Mouse (Mus musculus): ENCODE measurements around the gene Gm8439. TPM values are rescaled to one million over a fixed set of nuclear protein-coding genes. Genes with fewer than 3 reads are reported as not detected.
A peak's percentile ranks its signal among the peaks of the same experiment; 100 is the strongest.

The Gm8439 gene
- total and polyA plus RNA-seq, 3 experiments, result not detected

- Histone ChIP-seq H3K27me3 (ENCODE audit: insufficient read depth, low read length) (no peaks in the 10 kb centered on the region), H3K4me3 (ENCODE audit: low read depth, low read length) (peak within 1 kb of the TSS; percentile 88), H3K36me3 (replicated peaks) (peaks cover 30% of the 10 kb centered on the region), H3K9me3 (replicated peaks) (no peaks in the 10 kb centered on the region), H3K4me1 (ENCODE audit: insufficient read depth, low read depth, low read length) (peaks cover 34% of the 10 kb centered on the region)
- TF ChIP-seq POLR2AphosphoS5 (IDR thresholded peaks at IDR 0.05; ENCODE audit: insufficient replicate concordance, low read depth, low read length) (no peak), TAL1 (conservative IDR thresholded peaks at IDR 0.05; ENCODE audit: low read depth, low read length) (no peak), GATA2 (IDR thresholded peaks at IDR 0.05; ENCODE audit: borderline replicate concordance, low read depth, low read length) (no peak), GATA1 (IDR thresholded peaks at IDR 0.05; ENCODE audit: borderline replicate concordance, low read length) (no peak), CTCF (IDR thresholded peaks at IDR 0.05; ENCODE audit: low read depth, low read length) (no peak)
- peak; percentile 78 for ATAC-seq (ENCODE audit: extremely low read depth, insufficient number of reproducible peaks, low FRiP score, poor library complexity, severe bottlenecking)
- DNase-seq (ENCODE audit: low spot score), result peak; percentile 98
Observed at GRCm38 (mm10) chr4:120569486-120570437, 18.8 kb upstream of the Gm8439 start, which contains the start of gene Ctps. Gene Ctps, minus strand, starts transcription at chr4:120570276.

GRCm38 (mm10) chr4:120570438-120571069 lies 18.0 kb upstream of the Gm8439 start:
- Histone ChIP-seq H3K4me1 (ENCODE audit: insufficient read depth, low read depth, low read length) (peaks cover 33% of the 10 kb centered on the region), H3K27me3 (ENCODE audit: insufficient read depth, low read length) (no peaks in the 10 kb centered on the region), H3K4me3 (ENCODE audit: low read depth, low read length) (peak overlapping the region; percentile 88), H3K36me3 (replicated peaks) (peaks cover 22% of the 10 kb centered on the region), H3K9me3 (replicated peaks) (no peaks in the 10 kb centered on the region)
- DNase-seq (ENCODE audit: low spot score), result no peak
- ATAC-seq (ENCODE audit: extremely low read depth, insufficient number of reproducible peaks, low FRiP score, poor library complexity, severe bottlenecking), result 0 out of 2 replicates have a peak, but pooled peaks have one; percentile 2
- no peak for TF ChIP-seq GATA1 (IDR thresholded peaks at IDR 0.05; ENCODE audit: borderline replicate concordance, low read length)
- TF ChIP-seq GATA2 (IDR thresholded peaks at IDR 0.05; ENCODE audit: borderline replicate concordance, low read depth, low read length), result no peak
- no peak for TF ChIP-seq POLR2AphosphoS5 (IDR thresholded peaks at IDR 0.05; ENCODE audit: insufficient replicate concordance, low read depth, low read length)
- TF ChIP-seq TAL1 (conservative IDR thresholded peaks at IDR 0.05; ENCODE audit: low read depth, low read length), result no peak
- TF ChIP-seq CTCF (IDR thresholded peaks at IDR 0.05; ENCODE audit: low read depth, low read length), result no peak

DNA sequence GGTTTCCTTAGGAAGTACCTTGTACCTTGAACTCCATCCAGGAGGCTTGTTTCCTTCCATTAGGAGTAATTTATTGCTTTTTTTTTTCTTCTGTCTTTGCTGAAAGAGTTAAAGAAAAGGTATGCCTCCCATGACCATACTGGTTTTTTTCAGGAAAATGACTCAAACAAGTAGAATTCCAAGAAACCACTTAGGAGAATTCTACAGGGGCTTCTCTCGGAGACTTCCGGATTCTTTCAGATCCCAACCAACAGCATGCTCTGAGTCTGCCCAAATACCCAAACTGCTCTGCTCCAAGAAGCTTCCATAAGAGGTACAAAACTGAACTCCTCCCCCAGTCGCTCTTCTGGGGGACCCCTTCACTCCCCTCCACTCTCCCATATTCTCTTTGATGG lies 17.5 kb upstream of the Gm8439 start:
- Histone ChIP-seq H3K4me1 (ENCODE audit: insufficient read depth, low read depth, low read length) (peaks cover 33% of the 10 kb centered on the region), H3K4me3 (ENCODE audit: low read depth, low read length) (no peak overlapping the region; the same call in 1 of the 2 replicates), H3K27me3 (ENCODE audit: insufficient read depth, low read length) (no peaks in the 10 kb centered on the region), H3K36me3 (replicated peaks) (peaks cover 17% of the 10 kb centered on the region), H3K9me3 (replicated peaks) (no peaks in the 10 kb centered on the region)
- ATAC-seq (ENCODE audit: extremely low read depth, insufficient number of reproducible peaks, low FRiP score, poor library complexity, severe bottlenecking) (no peak), DNase-seq (ENCODE audit: low spot score) (no peak)
- TF ChIP-seq TAL1 (conservative IDR thresholded peaks at IDR 0.05; ENCODE audit: low read depth, low read length), result no peak
- no peak for TF ChIP-seq CTCF (IDR thresholded peaks at IDR 0.05; ENCODE audit: low read depth, low read length)
- TF ChIP-seq POLR2AphosphoS5 (IDR thresholded peaks at IDR 0.05; ENCODE audit: insufficient replicate concordance, low read depth, low read length), result no peak
- TF ChIP-seq GATA1 (IDR thresholded peaks at IDR 0.05; ENCODE audit: borderline replicate concordance, low read length), result no peak
- no peak for TF ChIP-seq GATA2 (IDR thresholded peaks at IDR 0.05; ENCODE audit: borderline replicate concordance, low read depth, low read length)

DNA sequence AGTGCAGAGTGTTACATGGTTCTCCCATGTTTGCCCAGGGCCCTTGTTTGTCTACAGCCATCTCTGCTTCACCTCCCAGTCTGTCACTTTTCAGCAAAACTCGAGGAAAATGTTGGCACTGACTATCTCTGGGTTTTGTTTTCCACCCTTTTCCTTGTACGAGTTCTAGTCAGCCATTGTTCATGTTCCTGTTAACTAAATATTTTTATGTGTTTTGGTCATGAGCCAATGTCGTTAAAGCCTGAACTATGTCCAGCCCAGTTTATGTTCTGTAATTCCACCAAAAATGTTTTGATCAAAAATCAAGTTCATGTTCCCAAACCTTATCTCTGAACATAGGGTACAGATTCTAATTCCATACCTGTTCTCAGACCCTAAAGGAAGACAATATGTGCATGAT lies 16.9 kb upstream of the Gm8439 start:
- H3K4me1 ChIP-seq (ENCODE audit: insufficient read depth, low read depth, low read length), result peaks cover 32% of the 10 kb centered on the region
- no peaks in the 10 kb centered on the region for H3K9me3 ChIP-seq (replicated peaks)
- no peak overlapping the region for H3K4me3 ChIP-seq (ENCODE audit: low read depth, low read length)
- TF ChIP-seq POLR2AphosphoS5 (IDR thresholded peaks at IDR 0.05; ENCODE audit: insufficient replicate concordance, low read depth, low read length), result no peak
- ATAC-seq (ENCODE audit: extremely low read depth, insufficient number of reproducible peaks, low FRiP score, poor library complexity, severe bottlenecking) (no peak), DNase-seq (ENCODE audit: low spot score) (no peak)
- H3K36me3 ChIP-seq (replicated peaks), result peaks cover 11% of the 10 kb centered on the region
- H3K27me3 ChIP-seq (ENCODE audit: insufficient read depth, low read length), result peaks cover 5% of the 10 kb centered on the region; the same call in 1 of the 2 replicates

DNA sequence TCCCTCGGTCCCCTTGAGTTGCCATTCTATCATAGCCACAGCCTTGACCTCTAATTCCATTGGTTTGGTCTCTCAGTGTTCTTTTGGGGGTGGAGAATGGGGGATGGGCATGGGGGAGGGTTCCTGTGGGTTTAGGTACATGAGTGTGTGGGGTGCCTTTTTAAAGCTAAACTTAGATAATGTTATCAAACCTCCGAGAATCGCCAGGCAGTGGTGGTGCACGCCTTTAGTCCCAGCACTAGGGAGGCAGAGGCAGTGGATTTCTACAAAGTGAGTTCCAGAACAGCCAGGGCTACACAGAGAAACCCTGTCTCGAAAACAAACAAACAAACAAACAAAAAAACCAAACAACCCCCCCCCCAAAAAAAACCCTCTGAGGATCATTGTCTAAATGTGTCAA lies 7.7 kb upstream of the Gm8439 start:
- DNase-seq (ENCODE audit: low spot score) (no peak), ATAC-seq (ENCODE audit: extremely low read depth, insufficient number of reproducible peaks, low FRiP score, poor library complexity, severe bottlenecking) (no peak)
- Histone ChIP-seq H3K9me3 (replicated peaks) (peaks cover 5% of the 10 kb centered on the region), H3K36me3 (replicated peaks) (no peaks in the 10 kb centered on the region), H3K4me1 (ENCODE audit: insufficient read depth, low read depth, low read length) (peaks cover 8% of the 10 kb centered on the region; the same call in 1 of the 2 replicates), H3K4me3 (ENCODE audit: low read depth, low read length) (no peak overlapping the region), H3K27me3 (ENCODE audit: insufficient read depth, low read length) (peaks cover 51% of the 10 kb centered on the region)
- no peak for TF ChIP-seq POLR2AphosphoS5 (IDR thresholded peaks at IDR 0.05; ENCODE audit: insufficient replicate concordance, low read depth, low read length)

- Histone ChIP-seq H3K4me1 (ENCODE audit: insufficient read depth, low read depth, low read length) (peaks cover 6% of the 10 kb centered on the region; the same call in 1 of the 2 replicates), H3K4me3 (ENCODE audit: low read depth, low read length) (no peak overlapping the region), H3K27me3 (ENCODE audit: insufficient read depth, low read length) (peaks cover 51% of the 10 kb centered on the region), H3K36me3 (replicated peaks) (no peaks in the 10 kb centered on the region), H3K9me3 (replicated peaks) (peaks cover 5% of the 10 kb centered on the region)
- no peak for TF ChIP-seq GATA2 (IDR thresholded peaks at IDR 0.05; ENCODE audit: borderline replicate concordance, low read depth, low read length)
- no peak for TF ChIP-seq POLR2AphosphoS5 (IDR thresholded peaks at IDR 0.05; ENCODE audit: insufficient replicate concordance, low read depth, low read length)
- DNase-seq (ENCODE audit: low spot score) (no peak), ATAC-seq (ENCODE audit: extremely low read depth, insufficient number of reproducible peaks, low FRiP score, poor library complexity, severe bottlenecking) (no peak)
Observed at GRCm38 (mm10) chr4:120581711-120582110, 6.8 kb upstream of the Gm8439 start.

All from G1E (cell line).